Mouse (Mus musculus): ENCODE measurements around the gene Tnr.

DNA sequence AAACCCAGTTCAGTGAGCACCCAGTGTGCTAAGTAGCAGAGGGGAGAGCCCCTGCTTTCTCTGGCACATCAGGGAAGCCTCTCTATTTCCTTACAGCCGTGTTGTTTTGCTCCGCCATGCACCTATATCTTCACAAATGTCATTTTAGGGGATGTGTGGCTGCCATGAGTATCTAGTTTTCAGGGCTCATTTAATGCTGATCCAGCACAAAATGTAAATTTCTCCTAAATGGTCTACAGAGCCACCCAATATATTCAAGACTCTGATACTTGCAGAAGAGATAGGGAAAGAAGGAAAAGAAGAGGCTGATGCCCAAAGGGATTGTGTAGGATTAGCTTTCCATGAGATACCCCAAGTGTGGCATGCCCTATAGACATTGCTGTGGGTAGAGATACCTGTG, 288.2 kb downstream of the Tnr start:
- TF ChIP-seq EP300 (IDR thresholded peaks at IDR 0.05; ENCODE audit: insufficient read depth, low read depth, low read length) (no peak), CTCF (IDR thresholded peaks at IDR 0.05) (no peak), POLR2A (IDR thresholded peaks at IDR 0.05; ENCODE audit: insufficient read depth, low read depth, low read length) (no peak)
